Mouse (Mus musculus) ES-Bruce4 (cell line): Measurements from ENCODE around the gene Ppp3r1.

ENCODE experiments used
- CTCF ChIP-seq: IDR thresholded peaks from one replicate; pipeline ENCODE4 v1.8.1; 2011; ENCODE audit warnings: low read depth, low read length
- POLR2A ChIP-seq: IDR thresholded peaks from one replicate; pipeline ENCODE4 v1.8.1; 2011; ENCODE audit warnings: low read length; ENCODE audit not compliant: insufficient read depth

GRCm38 (mm10) chr11:17126418-17126817 lies 32.6 kb upstream of the Ppp3r1 start:
- TF ChIP-seq POLR2A (no peak), CTCF (no peak)
